Mouse (Mus musculus) kidney, postnatal 0 days (tissue): ENCODE data around the gene Irak2. TPM values are rescaled to one million over a fixed set of nuclear protein-coding genes. Genes with fewer than 3 reads are reported as not detected.

Experiments
- ATAC-seq: fragments of 200-750 bp; cut with Nextera tagmentation; replicated peaks from 2 replicates; pipeline ENCODE4 v1.8.0; 2017; ENCODE audit warnings: low read depth, moderate number of reproducible peaks, moderate TSS enrichment, moderate library complexity; ENCODE audit not compliant: low FRiP score
- DNase-seq: peaks from one replicate; pipeline ENCODE4 v3.0.0-alpha.2; 2016; ENCODE audit warnings: low spot score
- H3K27ac ChIP-seq: fragments of 300-500 bp; sonication (generic); 2 replicates; pipeline ENCODE4 v1.5.1; 2014; ENCODE audit warnings: mild to moderate bottlenecking
- H3K27me3 ChIP-seq: fragments of 300-500 bp; sonication (generic); 2 replicates; pipeline ENCODE4 v1.6.1; 2014; ENCODE audit warnings: low read length, mixed read lengths; ENCODE audit not compliant: insufficient read depth
- H3K36me3 ChIP-seq: fragments of 300-500 bp; sonication (generic); 2 replicates; pipeline ENCODE4 v1.6.1; 2014; ENCODE audit warnings: low read length, mixed read lengths; ENCODE audit not compliant: insufficient read depth
- H3K4me1 ChIP-seq: fragments of 300-500 bp; sonication (generic); replicated peaks from 2 replicates; pipeline ENCODE4 v1.6.1; 2014; ENCODE audit warnings: antibody characterized with exemption, low read length, mixed read lengths; ENCODE audit not compliant: insufficient read depth
- H3K4me2 ChIP-seq: fragments of 300-500 bp; sonication (generic); 2 replicates; pipeline ENCODE4 v1.6.1; 2014; ENCODE audit warnings: mild to moderate bottlenecking, low read length, moderate library complexity, mixed read lengths
- H3K4me3 ChIP-seq: fragments of 300-500 bp; sonication (generic); replicated peaks from 2 replicates; pipeline ENCODE4 v1.5.1; 2014; ENCODE audit warnings: low read depth, low read length
- H3K9ac ChIP-seq: fragments of 300-500 bp; sonication (generic); 2 replicates; pipeline ENCODE4 v1.6.1; 2014; ENCODE audit warnings: low read depth, low read length
- H3K9me3 ChIP-seq: fragments of 300-500 bp; sonication (generic); replicated peaks from 2 replicates; pipeline ENCODE4 v1.6.1; 2016; ENCODE audit warnings: low read length, inconsistent platforms, mixed read lengths
- CTCF ChIP-seq: IDR thresholded peaks from 2 replicates; pipeline ENCODE4 v1.5.1; 2016; ENCODE audit warnings: antibody characterized with exemption, low read depth, mild to moderate bottlenecking, moderate library complexity
- WGBS: fragments of 180-500 bp; shearing (Covaris S2); extraction: QIAGEN DNeasy Blood & Tissue Kit; methylation state at CpG from one replicate; pipeline ENCODE4 v1.1.7; 2014; 5-methylcytosine and 5-hydroxymethylcytosine counted together
- polyA plus RNA-seq: library from polyadenylated mRNA; unstranded; fragments of >200 nt; fragmentation: Nextera tagmentation; extraction: Ambion mirVana; gene quantifications from 2 replicates; pipeline ENCODE4 v1.2.1, GENCODE M21; 2015

Irak2 gene
- polyA plus RNA-seq, 1 experiment from 2014 or later: 5.3 TPM

DNA sequence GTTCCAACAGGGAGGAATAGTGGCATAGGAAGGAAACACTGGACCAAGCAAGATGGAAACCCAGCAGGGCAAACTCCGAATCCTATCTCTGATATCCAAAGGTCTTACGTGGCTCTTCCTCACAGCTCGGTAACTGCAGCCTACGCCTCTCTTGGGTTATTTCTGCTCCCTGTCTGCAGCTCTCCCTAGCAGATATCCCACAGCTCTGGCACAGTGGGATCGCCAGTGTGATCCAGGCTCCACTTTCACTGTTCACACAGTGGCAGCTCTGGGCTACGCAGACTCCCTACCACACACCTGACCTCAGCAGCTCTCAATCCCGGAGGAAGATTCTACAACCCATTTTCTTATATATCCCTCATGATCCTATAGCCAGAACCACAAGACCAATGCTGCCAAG is 24.1 kb upstream of the Irak2 start:
- Histone ChIP-seq H3K36me3 (peaks cover 35% of the 10 kb centered on the region), H3K4me1 (no peaks in the 10 kb centered on the region), H3K4me2 (no peak overlapping the region), H3K4me3 (no peak overlapping the region), H3K9ac (no peak overlapping the region), H3K27me3 (no peaks in the 10 kb centered on the region), H3K27ac (no peak overlapping the region), H3K9me3 (no peaks in the 10 kb centered on the region)
- WGBS: 96% methylated on average over 7 of the region's 7 CpGs
- ATAC-seq (no peak), DNase-seq (no peak)
- TF ChIP-seq CTCF: no peak

DNA sequence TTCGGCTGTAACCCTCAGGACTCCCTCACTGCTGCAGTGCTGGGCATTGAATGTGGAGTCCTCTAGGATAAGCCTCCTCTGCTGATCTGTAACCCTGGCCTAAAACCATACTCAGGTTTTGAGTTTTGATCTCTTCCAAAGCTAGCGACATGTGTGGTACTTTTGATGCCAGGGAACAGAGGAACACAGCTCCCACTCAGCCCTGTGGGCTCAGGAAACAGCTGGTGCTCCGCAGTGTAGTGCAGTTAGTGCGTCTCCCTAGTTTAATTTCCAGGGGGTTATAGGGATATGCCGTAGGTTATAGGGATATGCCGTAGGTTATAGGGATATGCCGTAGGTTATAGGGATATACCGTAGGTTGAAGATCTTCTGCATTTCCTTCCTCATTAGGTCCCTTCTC is 23.3 kb upstream of the Irak2 start:
- Histone ChIP-seq H3K27ac (no peak overlapping the region), H3K9me3 (no peaks in the 10 kb centered on the region), H3K36me3 (peaks cover 35% of the 10 kb centered on the region), H3K4me3 (no peak overlapping the region), H3K4me1 (no peaks in the 10 kb centered on the region), H3K4me2 (no peak overlapping the region), H3K27me3 (no peaks in the 10 kb centered on the region), H3K9ac (no peak overlapping the region)
- ATAC-seq: no peak
- 95% methylated on average over 8 of the region's 8 CpGs for WGBS
- DNase-seq: no peak
- no peak for TF ChIP-seq CTCF

DNA sequence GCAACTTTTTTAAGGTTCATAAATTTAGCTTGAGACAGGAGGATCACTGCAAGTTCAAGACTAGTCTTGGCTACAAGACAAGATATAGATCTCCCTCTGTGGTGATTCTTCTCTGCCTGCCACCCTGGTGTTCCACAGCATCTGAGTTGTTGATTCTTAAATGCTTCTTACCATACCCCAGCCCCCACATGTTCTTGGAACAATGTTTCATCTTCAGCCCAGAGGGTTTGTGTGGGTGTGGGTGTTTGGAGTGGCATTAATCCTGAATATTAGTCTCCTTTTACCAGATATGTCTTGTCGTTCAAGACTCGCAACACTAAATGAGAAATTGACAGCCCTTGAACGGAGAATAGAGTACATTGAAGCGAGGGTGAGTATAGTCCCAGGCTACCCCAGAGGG is 22.8 kb upstream of the Irak2 start:
- DNase-seq: no peak
- Histone ChIP-seq H3K27me3 (no peaks in the 10 kb centered on the region), H3K4me3 (no peak overlapping the region), H3K4me1 (no peaks in the 10 kb centered on the region), H3K9me3 (no peaks in the 10 kb centered on the region), H3K36me3 (peaks cover 35% of the 10 kb centered on the region), H3K4me2 (no peak overlapping the region), H3K27ac (no peak overlapping the region), H3K9ac (no peak overlapping the region)
- no peak for ATAC-seq
- TF ChIP-seq CTCF: no peak
- WGBS: 93% methylated on average over 4 of the region's 4 CpGs

DNA sequence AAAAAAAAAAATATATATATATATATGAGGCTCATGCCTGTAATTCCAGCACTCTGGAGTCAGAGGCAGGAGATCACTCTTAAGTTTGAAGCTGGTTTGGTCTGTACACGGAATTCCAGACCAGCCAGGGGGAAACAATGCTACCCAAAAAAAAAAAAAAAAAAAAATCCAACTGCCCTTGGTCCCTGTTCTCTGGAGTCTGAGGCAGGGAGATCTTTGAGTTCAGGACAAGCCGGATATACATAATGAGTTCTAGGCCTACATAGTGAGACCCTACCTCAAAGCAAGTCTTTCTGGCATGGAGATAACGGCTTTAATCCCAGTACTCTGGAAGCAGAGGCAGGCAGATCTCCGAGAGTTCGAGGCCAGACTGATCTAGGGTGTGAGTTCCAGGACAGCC is 14.9 kb upstream of the Irak2 start:
- peak overlapping the region; percentile 74; the same call in 1 of the 2 replicates for H3K9ac ChIP-seq

DNA sequence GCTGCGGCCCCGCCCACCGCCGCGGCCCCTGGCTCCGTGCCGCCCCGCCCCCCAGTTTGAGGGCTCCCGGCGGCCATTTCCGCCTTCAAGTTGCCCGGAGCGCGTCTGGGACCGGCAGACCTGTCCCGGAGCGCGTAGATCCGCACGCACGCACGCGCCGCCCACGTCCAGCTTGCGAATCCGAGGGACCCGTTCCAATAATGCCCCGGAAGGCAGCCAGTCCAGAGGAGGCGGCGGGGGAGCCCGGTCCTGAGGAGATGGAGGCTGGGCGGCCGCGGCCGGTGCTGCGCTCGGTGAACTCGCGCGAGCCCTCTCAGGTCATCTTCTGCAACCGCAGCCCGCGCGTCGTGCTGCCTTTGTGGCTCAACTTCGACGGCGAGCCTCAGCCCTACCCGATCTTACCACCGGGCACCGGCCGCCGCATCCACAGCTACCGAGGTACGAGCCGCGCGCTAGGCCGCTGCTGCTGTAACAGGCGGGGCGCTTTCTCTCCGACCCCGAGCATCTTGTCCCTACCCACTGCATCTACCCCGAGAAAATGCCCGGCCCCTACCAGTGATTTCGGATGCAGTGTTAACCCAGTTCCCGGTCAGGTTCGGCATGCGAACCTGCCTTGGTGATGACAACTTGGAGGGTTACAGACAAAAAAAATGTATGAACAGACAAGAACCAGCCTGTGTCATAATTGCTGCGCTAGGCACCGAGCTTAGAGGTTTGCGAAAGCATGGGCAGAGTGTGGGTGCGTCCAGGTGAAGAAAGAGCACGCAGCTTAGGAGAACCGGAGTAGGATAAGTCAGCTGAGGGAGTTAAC is 14.1 kb upstream of the Irak2 start, which contains the start of gene Vhl:
TSS of gene Vhl (plus strand) at position 19 of the 811 bp plus-strand sequence.
- peak within 1 kb of the TSS; percentile 88 for H3K4me2 ChIP-seq
- 0 out of 2 replicates have a peak, but pooled peaks cover 7% of the 10 kb centered on the region for H3K4me1 ChIP-seq
- 1% methylated on average over 76 of the region's 76 CpGs for WGBS
- peak within 1 kb of the TSS; percentile 85 for H3K27ac ChIP-seq
- peak within 1 kb of the TSS; percentile 76 for H3K4me3 ChIP-seq
- H3K36me3 ChIP-seq: 0 out of 2 replicates have a peak, but pooled peaks cover 3% of the 10 kb centered on the region
- TF ChIP-seq CTCF: peak; percentile 18; the same call in 1 of the 2 replicates
- H3K27me3 ChIP-seq: no peaks in the 10 kb centered on the region
- H3K9ac ChIP-seq: peak within 1 kb of the TSS; percentile 74
- peak; percentile 89 for DNase-seq
- H3K9me3 ChIP-seq: no peaks in the 10 kb centered on the region
- peak; percentile 89 for ATAC-seq

More for the DNA sequence above, 14.9 kb upstream of the Irak2 start:
- WGBS: 59% methylated on average over 5 of the region's 5 CpGs
- peak overlapping the region; percentile 85; the same call in 1 of the 2 replicates for H3K27ac ChIP-seq
- TF ChIP-seq CTCF: no peak
- H3K4me3 ChIP-seq: peak overlapping the region; percentile 76
- H3K9me3 ChIP-seq: no peaks in the 10 kb centered on the region
- DNase-seq: no peak
- 0 out of 2 replicates have a peak, but pooled peaks cover 7% of the 10 kb centered on the region for H3K4me1 ChIP-seq
- H3K27me3 ChIP-seq: no peaks in the 10 kb centered on the region
- peak overlapping the region; percentile 88 for H3K4me2 ChIP-seq
- 0 out of 2 replicates have a peak, but pooled peaks have one; percentile 1 for ATAC-seq
- no peaks in the 10 kb centered on the region for H3K36me3 ChIP-seq

DNA sequence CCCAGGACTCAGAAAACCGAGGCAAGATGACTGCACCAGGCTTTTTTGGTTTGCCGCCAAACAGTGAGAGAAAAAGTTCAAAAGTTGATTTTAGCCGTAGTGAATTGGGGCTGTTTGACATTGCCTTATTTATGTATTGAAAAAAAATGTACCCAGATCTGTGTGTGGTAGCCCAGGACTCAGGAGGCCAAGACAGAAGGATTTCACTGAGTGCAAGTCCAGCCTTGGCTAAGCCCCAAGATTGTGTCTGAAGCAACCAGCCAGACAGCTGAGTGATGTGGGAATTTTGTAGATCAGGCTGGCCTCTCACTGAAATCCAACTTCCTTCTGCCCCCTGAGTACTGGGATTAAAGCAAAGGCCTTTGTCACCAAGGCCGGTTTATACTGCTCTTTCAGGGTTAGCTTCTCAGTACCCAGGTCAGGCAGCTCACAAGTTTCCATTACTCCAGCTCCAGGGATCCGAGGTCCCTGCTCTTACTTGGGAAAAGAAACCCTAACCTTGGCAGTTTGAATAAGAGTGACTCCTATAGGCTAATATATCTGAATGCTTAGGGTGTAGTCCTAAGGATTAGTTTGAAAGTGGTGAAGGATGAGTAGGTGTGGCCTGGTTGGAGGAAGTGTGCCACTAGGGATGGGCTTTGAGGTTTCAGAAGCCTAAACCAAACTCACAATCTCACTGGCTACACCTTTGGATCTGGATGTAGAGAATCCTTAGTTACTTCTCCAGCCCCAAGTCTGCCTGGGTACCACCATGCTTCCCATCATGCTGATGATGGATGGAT is 13.1 kb upstream of the Irak2 start:
- Histone ChIP-seq H3K4me1 (0 out of 2 replicates have a peak, but pooled peaks cover 7% of the 10 kb centered on the region), H3K4me3 (peak overlapping the region; percentile 76), H3K4me2 (peak overlapping the region; percentile 88), H3K9me3 (no peaks in the 10 kb centered on the region), H3K9ac (peak overlapping the region; percentile 74), H3K36me3 (peaks cover 13% of the 10 kb centered on the region; the same call in 1 of the 2 replicates), H3K27me3 (no peaks in the 10 kb centered on the region), H3K27ac (no peak overlapping the region)
- TF ChIP-seq CTCF: no peak
- 34% methylated on average over 5 of the region's 5 CpGs for WGBS
- ATAC-seq (no peak), DNase-seq (no peak)
